In genomic region chr2:165875406-165875955, GRCm38 (mm10) we compare ENCODE assay signal across 8 mouse cellular contexts. TPM values are rescaled to one million over a fixed set of nuclear protein-coding genes. Genes with fewer than 3 reads are reported as not detected.
DNase-seq lines count a peak whose midpoint lies in the region; ATAC-seq and TF ChIP-seq lines count a peak whose summit lies in the region.

No protein-coding gene starts in this region.

- no peak for DNase-seq in liver, adult 2 months (ENCODE audit: extremely low read depth, low read depth, low spot score)
- DNase-seq in liver (no peak), adipocyte (ENCODE audit: low spot score) (no peak)
- no peak for DNase-seq in spleen, postnatal 4 days (ENCODE audit: low spot score in 2 of 2)

- no peak overlapping the region for H3K4me3 ChIP-seq in liver, adult 2 months (ENCODE audit: insufficient read depth, low read depth, low read length)
- H3K4me3 ChIP-seq in embryonic fibroblast, embryonic 13.5 days (ENCODE audit: insufficient read depth, low read length) = no peak overlapping the region
- H3K4me3 ChIP-seq in intestine, embryonic 15.5 days (replicated peaks) = no peak overlapping the region
- H3K4me3 ChIP-seq in neural tube, embryonic 12.5 days = peak overlapping the region; percentile 7; the same call in 1 of the 2 replicates

- peak overlapping the region; percentile 68 for H3K27ac ChIP-seq in liver, adult 2 months (replicated peaks; ENCODE audit: insufficient read depth, low read depth, low read length)
- H3K27ac ChIP-seq in embryonic fibroblast, embryonic 13.5 days (ENCODE audit: insufficient read depth, low read length) = peak overlapping the region; percentile 58
- peak overlapping the region; percentile 92 for H3K27ac ChIP-seq in intestine, embryonic 15.5 days
- peak overlapping the region; percentile 92 for H3K27ac ChIP-seq in neural tube, embryonic 12.5 days

- peak overlapping the region; percentile 51 for H3K4me2 ChIP-seq in intestine, embryonic 15.5 days (replicated peaks)
- H3K4me2 ChIP-seq in neural tube, embryonic 12.5 days (replicated peaks) = peak overlapping the region; percentile 80

- H3K27me3 ChIP-seq in liver, adult 2 months (ENCODE audit: control insufficient read depth, insufficient read depth, low read length) = no peaks in the 10 kb centered on the region
- H3K27me3 ChIP-seq in intestine, embryonic 15.5 days (replicated peaks) = no peaks in the 10 kb centered on the region
- no peaks in the 10 kb centered on the region for H3K27me3 ChIP-seq in neural tube, embryonic 12.5 days (replicated peaks)

- H3K9me3 ChIP-seq in intestine, embryonic 15.5 days = no peaks in the 10 kb centered on the region
- no peaks in the 10 kb centered on the region for H3K9me3 ChIP-seq in neural tube, embryonic 12.5 days

- peaks cover 46% of the 10 kb centered on the region for H3K4me1 ChIP-seq in liver, adult 2 months (ENCODE audit: control insufficient read depth, insufficient read depth, low read length)
- H3K4me1 ChIP-seq in embryonic fibroblast, embryonic 13.5 days (ENCODE audit: control insufficient read depth, insufficient read depth, low read length) = peaks cover 45% of the 10 kb centered on the region
- H3K4me1 ChIP-seq in intestine, embryonic 15.5 days (replicated peaks) = peaks cover 72% of the 10 kb centered on the region
- peaks cover 81% of the 10 kb centered on the region for H3K4me1 ChIP-seq in neural tube, embryonic 12.5 days

- peak; percentile 16 for ATAC-seq in intestine, embryonic 15.5 days
- peak; percentile 44 for ATAC-seq in neural tube, embryonic 12.5 days (ENCODE audit: low FRiP score, low read depth)
- ATAC-seq in megakaryocyte progenitor cell, adult 5-6 weeks (replicated peaks; ENCODE audit: poor library complexity) = no peak

- peaks cover 4% of the 10 kb centered on the region; the same call in 1 of the 2 replicates for H3K36me3 ChIP-seq in liver, adult 2 months (ENCODE audit: control insufficient read depth, insufficient read depth, low read length)
- H3K36me3 ChIP-seq in intestine, embryonic 15.5 days = 0 out of 2 replicates have a peak, but pooled peaks cover 2% of the 10 kb centered on the region
- H3K36me3 ChIP-seq in neural tube, embryonic 12.5 days = peaks cover 24% of the 10 kb centered on the region

- no peak for TF ChIP-seq CTCF in liver, adult 2 months (IDR thresholded peaks at IDR 0.05; ENCODE audit: low read depth, low read length)
- no peak for TF ChIP-seq CTCF in embryonic fibroblast, embryonic 13.5 days (IDR thresholded peaks at IDR 0.05; ENCODE audit: borderline replicate concordance, insufficient read depth, low read length)

- H3K9ac ChIP-seq in liver, adult 2 months (ENCODE audit: low read depth, low read length) = peak overlapping the region; percentile 29
- peak overlapping the region; percentile 50 for H3K9ac ChIP-seq in intestine, embryonic 15.5 days
- H3K9ac ChIP-seq in neural tube, embryonic 12.5 days = peak overlapping the region; percentile 55

- 78% methylated on average over 13 of the region's 13 CpGs for WGBS in liver, adult 2 months
- 25% methylated on average over 13 of the region's 13 CpGs for WGBS in intestine, embryonic 15.5 days
- 12% methylated on average over 13 of the region's 13 CpGs for WGBS in neural tube, embryonic 12.5 days

- peaks cover 58% of the 10 kb centered on the region; the same call in 1 of the 2 replicates for H3K79me2 ChIP-seq in liver, adult 2 months (ENCODE audit: control insufficient read depth, insufficient read depth, low read length)

- no peak for TF ChIP-seq POLR2A in liver, adult 2 months (IDR thresholded peaks at IDR 0.05; ENCODE audit: extremely low read depth, insufficient read depth, low read length)
- TF ChIP-seq POLR2A in embryonic fibroblast, embryonic 13.5 days (IDR thresholded peaks at IDR 0.05; ENCODE audit: low read depth, low read length) = no peak

RNA-seq across cellular contexts. Expression of gene Zmynd8, which starts 23.3 kb away (rescaled TPM):
- total RNA-seq in liver, adult 2 months (2014; rRNA removed) = 10.0 and 10.8 TPM in 2 replicates
- polyA plus RNA-seq in liver, adult 2 months (2012; rRNA removed) = 6.4 and 7.8 TPM in 2 replicates
- polyA plus RNA-seq in embryonic fibroblast, embryonic 13.5 days (2011; ENCODE audit: insufficient read length, low read depth, missing spikeins) = 65.8 and 66.4 TPM in 2 replicates
- 64.7 and 66.2 TPM in 2 replicates for polyA plus RNA-seq in intestine, embryonic 15.5 days (2015; fragmentation: Nextera tagmentation; extraction: Ambion mirVana)
- polyA plus RNA-seq in neural tube, embryonic 12.5 days (2016; fragmentation: Nextera tagmentation; extraction: Ambion mirVana) = 68.7 and 81.4 TPM in 2 replicates
- total RNA-seq in megakaryocyte progenitor cell, adult 5-6 weeks (2015) = 44.6 and 49.9 TPM in 2 replicates
- total RNA-seq in megakaryocyte progenitor cell, adult 5-6 weeks (2017) = 32.1 and 35.8 TPM in 2 replicates
